Mouse (Mus musculus) lung, postnatal 0 days (tissue): ENCODE results near the gene Adgrl3.

ENCODE experiments used
- CTCF ChIP-seq: IDR thresholded peaks from 2 replicates; pipeline ENCODE4 v1.5.1; 2016; ENCODE audit warnings: antibody characterized with exemption, mild to moderate bottlenecking
- EP300 ChIP-seq: IDR thresholded peaks from 2 replicates; pipeline ENCODE4 v1.6.1; 2016; ENCODE audit warnings: antibody characterized with exemption, mild to moderate bottlenecking, control low read depth

DNA sequence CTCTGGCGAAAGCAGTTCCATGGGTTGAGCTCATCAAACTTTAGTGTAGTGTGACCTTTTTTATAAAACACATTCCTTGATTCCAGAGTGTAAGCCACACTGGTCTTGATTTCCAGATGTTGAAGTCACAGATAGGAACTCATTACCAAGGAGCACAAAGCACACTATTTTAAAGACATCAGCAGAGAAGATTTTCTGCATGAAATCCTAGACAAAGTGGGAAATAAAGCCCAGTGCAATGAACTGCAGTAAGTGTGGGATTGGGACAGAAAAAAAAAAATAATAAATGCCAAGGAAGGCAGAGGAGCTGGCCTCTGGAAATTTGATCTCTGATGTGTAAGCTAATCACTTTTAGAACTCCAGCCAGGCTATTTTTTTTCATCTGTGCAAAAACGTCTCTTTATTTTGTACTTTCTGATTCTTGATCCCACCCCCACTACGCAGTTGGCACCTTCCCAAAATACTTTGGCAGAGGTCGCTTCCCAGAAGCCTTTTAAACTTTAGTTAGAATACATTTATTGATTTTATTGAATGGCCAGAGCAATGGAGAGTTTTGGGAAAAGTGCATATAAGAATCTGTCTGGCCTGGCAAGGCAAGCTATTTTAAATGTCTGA, 169.0 kb downstream of the Adgrl3 start:
- TF ChIP-seq CTCF (no peak), EP300 (no peak)
